Mouse (Mus musculus) left cerebral cortex, postnatal 4 days (tissue): ENCODE data around the gene Arhgef1. TPM values are rescaled to one million over a fixed set of nuclear protein-coding genes. Genes with fewer than 3 reads are reported as not detected.

Experiments used
- DNase-seq: peaks from one replicate; pipeline ENCODE4 v3.0.0-alpha.2; 2022
- intact Hi-C: fragments of 180-260 bp; cut with DNase I; formaldehyde crosslinking; loops from one replicate; pipeline ENCODE4 v1.15.1; 2025
- microRNA-seq: library from miRNA; unstranded; fragments of <30 nt; microRNA quantifications from one replicate; pipeline ENCODE4 v1.2.0, GENCODE M21; 2022
- total RNA-seq, 2 experiments: library from RNA; stranded (reverse); gene quantifications; 2 replicates each; pipeline ENCODE4 v1.2.3; 2021

Gene Arhgef1
- total RNA-seq, 2 experiments from 2014 or later: 143 to 147 TPM

DNA sequence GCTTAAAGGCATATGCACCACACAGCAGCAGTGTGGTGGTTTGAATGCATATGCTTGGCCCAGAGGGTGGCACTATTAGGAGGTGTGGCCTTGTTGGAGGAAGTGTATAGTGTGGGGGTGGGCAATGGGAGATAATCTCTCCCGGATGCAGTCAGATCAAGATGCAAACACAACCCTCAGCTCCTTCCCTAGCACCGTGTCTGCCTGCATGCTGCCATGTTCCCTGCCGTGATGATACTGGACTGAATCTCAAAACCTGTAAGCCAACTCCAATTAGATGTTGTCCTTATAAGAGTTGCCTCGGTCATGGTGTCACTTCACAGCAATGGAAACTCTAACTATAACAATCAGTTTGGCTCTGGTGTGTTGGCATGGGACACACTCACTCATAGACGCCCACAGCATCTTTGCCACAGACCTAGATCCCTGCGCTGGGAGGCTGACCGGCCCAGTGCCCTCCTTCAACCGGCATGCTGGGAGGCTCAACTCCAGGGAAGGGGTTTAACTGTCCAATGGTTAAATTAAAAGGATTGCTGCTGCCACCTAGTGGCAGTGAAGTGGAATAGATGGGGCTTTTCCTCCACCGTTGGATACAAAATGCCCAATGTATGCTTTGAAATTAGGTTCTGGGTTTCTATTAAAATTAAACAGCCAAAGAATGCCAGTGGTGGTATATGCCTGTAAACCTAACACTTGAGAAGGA is 72.3 kb downstream of the Arhgef1 start:
- intact Hi-C loops: no loop called here
- DNase-seq: peak; percentile 52

Small RNAs within 50 kb of the gene (microRNA-seq; reads per million reads assigned to microRNA genes)
- 6.0 reads per million, percentile 15 among the genes with 10 or more reads in this experiment for gene Mir7046

Other genes with a start within 250 kb of the Arhgef1 start
- not detected for gene Tex101, start 226.2 kb upstream of the Arhgef1 start, total RNA-seq
- gene BC049730, start 193.7 kb upstream of the Arhgef1 start, total RNA-seq: not detected
- gene Gm4763, start 176.0 kb upstream of the Arhgef1 start, total RNA-seq: not detected
- not detected for gene Cd177, start 142.6 kb upstream of the Arhgef1 start, total RNA-seq
- not detected for gene Ceacam10, start 125.7 kb upstream of the Arhgef1 start, total RNA-seq
- gene Gm9844, start 40.7 kb upstream of the Arhgef1 start, total RNA-seq: 1 to 10 TPM; 3.1 to 7.4 TPM
- not detected for gene Lypd4, start 33.0 kb upstream of the Arhgef1 start, total RNA-seq
- not detected for gene Dmrtc2, start 32.9 kb upstream of the Arhgef1 start, total RNA-seq
- gene Rps19, start 18.5 kb upstream of the Arhgef1 start, total RNA-seq: 1,000 to 10,000 TPM in 1 of 2 experiments, 100 to 1,000 TPM in 1; 915 to 1,028 TPM
- under 1 TPM; 0.24 to 0.52 TPM for gene Cd79a, start 5.5 kb upstream of the Arhgef1 start, total RNA-seq
- not detected for gene Gm4881, start 41.6 kb downstream of the Arhgef1 start, total RNA-seq
- gene Rabac1, start 69.8 kb downstream of the Arhgef1 start, total RNA-seq: 100 to 1,000 TPM; 246 to 251 TPM
- 1,000 to 10,000 TPM; 1,141 to 1,280 TPM for gene Atp1a3, start 103.0 kb downstream of the Arhgef1 start, total RNA-seq
- gene Grik5, start 169.4 kb downstream of the Arhgef1 start, total RNA-seq: 100 to 1,000 TPM; 204 to 219 TPM
- 10 to 100 TPM; 25.2 to 26.9 TPM for gene Zfp574, start 169.7 kb downstream of the Arhgef1 start, total RNA-seq